Mouse (Mus musculus) embryonic facial prominence, embryonic 12.5 days (tissue): ENCODE results near the gene Vat1. TPM values are rescaled to one million over a fixed set of nuclear protein-coding genes. Genes with fewer than 3 reads are reported as not detected.

Experiments used
- ATAC-seq: fragments of 200-750 bp; cut with Nextera tagmentation; 2 replicates; pipeline ENCODE4 v1.8.0; 2017; ENCODE audit not compliant: insufficient number of reproducible peaks, insufficient read depth, low FRiP score, low TSS enrichment
- H3K27ac ChIP-seq: fragments of 300-500 bp; sonication (generic); 2 replicates; pipeline ENCODE4 v1.5.1; 2016; ENCODE audit warnings: mild to moderate bottlenecking
- H3K27me3 ChIP-seq: fragments of 300-500 bp; sonication (generic); 2 replicates; pipeline ENCODE4 v1.6.1; 2016; ENCODE audit warnings: mild to moderate bottlenecking, moderate library complexity
- H3K36me3 ChIP-seq: fragments of 300-500 bp; sonication (generic); 2 replicates; pipeline ENCODE4 v1.6.1; 2016; ENCODE audit warnings: mild to moderate bottlenecking
- H3K4me1 ChIP-seq: fragments of 300-500 bp; sonication (generic); 2 replicates; pipeline ENCODE4 v1.6.1; 2016
- H3K4me2 ChIP-seq: fragments of 300-500 bp; sonication (generic); replicated peaks from 2 replicates; pipeline ENCODE4 v1.6.1; 2016; ENCODE audit warnings: mild to moderate bottlenecking, moderate library complexity
- H3K4me3 ChIP-seq: fragments of 300-500 bp; sonication (generic); 2 replicates; pipeline ENCODE4 v1.5.1; 2016; ENCODE audit warnings: mild to moderate bottlenecking
- H3K9ac ChIP-seq: fragments of 300-500 bp; sonication (generic); 2 replicates; pipeline ENCODE4 v1.6.1; 2016; ENCODE audit warnings: mild to moderate bottlenecking, moderate library complexity
- H3K9me3 ChIP-seq: fragments of 300-500 bp; sonication (generic); 2 replicates; pipeline ENCODE4 v1.6.1; 2016; ENCODE audit warnings: mild to moderate bottlenecking, moderate library complexity
- WGBS: fragments of 180-500 bp; shearing (Covaris S2); methylation state at CpG from one replicate; pipeline ENCODE4 v1.1.7; 2016; 5-methylcytosine and 5-hydroxymethylcytosine counted together
- microRNA-seq: library from miRNA; unstranded; fragments of <30 nt; microRNA quantifications from one replicate; pipeline ENCODE4, GENCODE M21; 2017
- polyA plus RNA-seq: library from polyadenylated mRNA; unstranded; fragments of >200 nt; fragmentation: Nextera tagmentation; extraction: Ambion mirVana; gene quantifications from 2 replicates; pipeline ENCODE4 v1.2.1, GENCODE M21; 2016

Gene Vat1
- polyA plus RNA-seq, 1 experiment from 2014 or later, result 35.4 TPM

DNA sequence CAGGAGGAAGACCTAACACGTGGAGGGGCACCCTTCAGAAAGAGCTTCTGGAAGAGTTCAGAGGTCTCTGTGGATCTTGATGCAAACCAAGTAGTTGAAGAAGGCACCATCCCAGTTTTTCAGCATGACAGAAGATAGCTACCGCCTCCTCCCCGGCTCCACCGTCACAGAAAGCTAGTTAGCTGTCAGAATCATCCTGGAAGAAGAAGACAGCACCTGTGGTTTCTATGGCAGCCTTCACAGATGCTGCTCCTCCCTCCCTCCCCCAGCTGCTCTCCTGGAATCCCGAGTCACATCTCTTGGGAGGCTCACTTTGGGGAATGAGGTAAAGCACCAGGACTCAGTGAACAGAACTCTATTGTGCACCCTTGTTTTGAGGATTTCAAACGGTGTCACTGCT, 47.0 kb downstream of the Vat1 start:
- WGBS, result 49% methylated on average over 6 of the region's 6 CpGs
- no peak for ATAC-seq
- H3K4me2 ChIP-seq, result no peak overlapping the region
- H3K36me3 ChIP-seq, result 0 out of 2 replicates have a peak, but pooled peaks cover under 1% of the 10 kb centered on the region
- peaks cover 3% of the 10 kb centered on the region; the same call in 1 of the 2 replicates for H3K4me1 ChIP-seq
- H3K4me3 ChIP-seq, result no peak overlapping the region
- H3K9ac ChIP-seq, result no peak overlapping the region
- H3K27ac ChIP-seq, result no peak overlapping the region
- H3K9me3 ChIP-seq, result no peaks in the 10 kb centered on the region
- no peaks in the 10 kb centered on the region for H3K27me3 ChIP-seq

- peak within 1 kb of the TSS; percentile 85 for H3K4me3 ChIP-seq
- H3K9ac ChIP-seq, result peak within 1 kb of the TSS; percentile 85
- no peaks in the 10 kb centered on the region for H3K27me3 ChIP-seq
- WGBS, result under 1% methylated on average over 45 of the region's 45 CpGs
- peaks cover 3% of the 10 kb centered on the region; the same call in 1 of the 2 replicates for H3K4me1 ChIP-seq
- peak; percentile 71 for ATAC-seq
- H3K9me3 ChIP-seq, result no peaks in the 10 kb centered on the region
- H3K27ac ChIP-seq, result peak within 1 kb of the TSS; percentile 84
- peaks cover 15% of the 10 kb centered on the region for H3K36me3 ChIP-seq
- H3K4me2 ChIP-seq, result peak within 1 kb of the TSS; percentile 72
These were observed 48.8 kb downstream of the Vat1 start, which contains the start of gene Aarsd1 for GRCm38 (mm10) chr11:101417101-101417855. Gene Aarsd1 (minus strand): TSS chr11:101417615.

DNA sequence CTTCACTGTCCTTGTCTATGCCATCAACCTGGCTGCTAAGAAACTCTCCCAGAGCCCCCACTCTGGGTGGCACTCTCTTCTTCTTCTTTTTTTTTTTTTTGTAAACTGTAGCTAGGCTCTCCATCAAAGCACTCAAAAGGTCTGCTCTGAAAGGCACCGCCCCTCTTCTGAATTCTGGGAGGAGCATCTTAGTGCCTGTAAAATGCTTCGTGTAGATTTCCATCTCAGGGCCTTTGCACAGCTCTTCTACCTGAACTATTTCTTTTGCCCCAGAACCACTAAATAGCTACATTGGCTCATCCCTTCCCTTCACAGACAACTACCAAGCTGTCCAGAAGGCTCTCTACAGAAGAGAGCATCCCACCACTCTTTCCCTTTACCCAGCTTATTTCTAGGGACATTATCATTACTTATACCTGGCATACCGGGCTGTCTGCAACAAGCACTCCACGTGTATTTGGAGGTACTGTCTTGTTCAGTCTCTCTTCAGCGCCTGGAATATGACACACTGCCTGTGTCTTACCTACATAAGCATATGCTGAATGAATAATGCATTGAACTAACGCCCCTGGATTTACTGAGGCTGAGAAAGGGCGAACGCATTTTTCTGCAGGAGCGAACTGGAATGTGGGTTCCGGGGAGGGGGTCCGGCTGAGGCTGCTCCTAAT, 49.5 kb downstream of the Vat1 start:
- WGBS, result 3% methylated on average over 11 of the region's 11 CpGs
- H3K27ac ChIP-seq, result peak overlapping the region; percentile 84

GRCm38 (mm10) chr11:101415306-101415705, 50.7 kb downstream of the Vat1 start:
- no peaks in the 10 kb centered on the region for H3K9me3 ChIP-seq
- H3K27ac ChIP-seq, result no peak overlapping the region
- ATAC-seq, result no peak
- peaks cover 35% of the 10 kb centered on the region for H3K36me3 ChIP-seq
- H3K4me2 ChIP-seq, result no peak overlapping the region
- no peak overlapping the region for H3K4me3 ChIP-seq
- H3K9ac ChIP-seq, result no peak overlapping the region
- peaks cover 3% of the 10 kb centered on the region; the same call in 1 of the 2 replicates for H3K4me1 ChIP-seq
- WGBS, result 79% methylated on average over 2 of the region's 2 CpGs
- H3K27me3 ChIP-seq, result no peaks in the 10 kb centered on the region

More for the DNA sequence above, 49.5 kb downstream of the Vat1 start:
- Histone ChIP-seq H3K4me1 (peaks cover 3% of the 10 kb centered on the region; the same call in 1 of the 2 replicates), H3K27me3 (no peaks in the 10 kb centered on the region), H3K4me3 (peak overlapping the region; percentile 85), H3K36me3 (peaks cover 22% of the 10 kb centered on the region), H3K9ac (peak overlapping the region; percentile 85), H3K9me3 (no peaks in the 10 kb centered on the region), H3K4me2 (peak overlapping the region; percentile 72)
- 0 out of 2 replicates have a peak, but pooled peaks have one; percentile 25 for ATAC-seq

Small RNAs within 50 kb of the gene (microRNA-seq; reads per million reads assigned to microRNA genes)
- not detected for gene Mir6929

Other genes with a start within 250 kb of the Vat1 start
- gene Ezh1, start 239.8 kb downstream of the Vat1 start, polyA plus RNA-seq, result 15.6 and 17.3 TPM in 2 replicates
- gene Ramp2, start 220.2 kb downstream of the Vat1 start, polyA plus RNA-seq, result 80.2 and 86.9 TPM in 2 replicates
- gene Vps25, start 212.5 kb downstream of the Vat1 start, polyA plus RNA-seq, result 93.6 and 99.3 TPM in 2 replicates
- gene Wnk4, start 205.7 kb downstream of the Vat1 start, polyA plus RNA-seq, result 7.7 and 8.0 TPM in 2 replicates
- gene Cntd1, start 187.2 kb downstream of the Vat1 start, polyA plus RNA-seq, result 1.4 and 2.0 TPM in 2 replicates
- gene Coa3, start 187.1 kb downstream of the Vat1 start, polyA plus RNA-seq, result 201 and 209 TPM in 2 replicates
- 131 and 137 TPM in 2 replicates for gene Becn1, start 163.9 kb downstream of the Vat1 start, polyA plus RNA-seq
- 163 and 172 TPM in 2 replicates for gene Psme3, start 150.0 kb downstream of the Vat1 start, polyA plus RNA-seq
- gene Aoc2, start 141.2 kb downstream of the Vat1 start, polyA plus RNA-seq, result 1.8 and 2.4 TPM in 2 replicates
- 0.04 TPM in 1 of 2 replicates, not detected in the other for gene Aoc3, start 135.6 kb downstream of the Vat1 start, polyA plus RNA-seq
- not detected in 2 replicates for gene G6pc, start 98.7 kb downstream of the Vat1 start, polyA plus RNA-seq
- gene Aarsd1, start 48.6 kb downstream of the Vat1 start, polyA plus RNA-seq, result 86.3 and 86.5 TPM in 2 replicates
- 9.6 and 9.9 TPM in 2 replicates for gene Gm27029, start 41.4 kb downstream of the Vat1 start, polyA plus RNA-seq
- gene Rundc1, start 41.1 kb downstream of the Vat1 start, polyA plus RNA-seq, result 22.5 and 23.0 TPM in 2 replicates
- 7.4 and 9.1 TPM in 2 replicates for gene Ptges3l, start 40.9 kb downstream of the Vat1 start, polyA plus RNA-seq
- 361 and 382 TPM in 2 replicates for gene Rpl27, start 23.9 kb downstream of the Vat1 start, polyA plus RNA-seq
- gene Ifi35, start 17.8 kb downstream of the Vat1 start, polyA plus RNA-seq, result 5.9 and 6.1 TPM in 2 replicates
- gene Rnd2, start 1.2 kb downstream of the Vat1 start, polyA plus RNA-seq, result 15.2 and 17.2 TPM in 2 replicates
- gene Brca1, start 85.7 kb upstream of the Vat1 start, polyA plus RNA-seq, result 16.6 and 19.3 TPM in 2 replicates
- gene Nbr1, start 85.9 kb upstream of the Vat1 start, polyA plus RNA-seq, result 80.8 and 85.0 TPM in 2 replicates
- gene Tmem106a, start 116.0 kb upstream of the Vat1 start, polyA plus RNA-seq, result 2.4 and 2.9 TPM in 2 replicates
- not detected in 2 replicates for gene Gm11634, start 133.0 kb upstream of the Vat1 start, polyA plus RNA-seq
- 44.1 and 51.1 TPM in 2 replicates for gene Rdm1, start 161.0 kb upstream of the Vat1 start, polyA plus RNA-seq
- gene Arl4d, start 199.3 kb upstream of the Vat1 start, polyA plus RNA-seq, result 3.9 and 5.2 TPM in 2 replicates